Mouse (Mus musculus): ENCODE data around the gene Prrx1.

Gene Prrx1

DNA sequence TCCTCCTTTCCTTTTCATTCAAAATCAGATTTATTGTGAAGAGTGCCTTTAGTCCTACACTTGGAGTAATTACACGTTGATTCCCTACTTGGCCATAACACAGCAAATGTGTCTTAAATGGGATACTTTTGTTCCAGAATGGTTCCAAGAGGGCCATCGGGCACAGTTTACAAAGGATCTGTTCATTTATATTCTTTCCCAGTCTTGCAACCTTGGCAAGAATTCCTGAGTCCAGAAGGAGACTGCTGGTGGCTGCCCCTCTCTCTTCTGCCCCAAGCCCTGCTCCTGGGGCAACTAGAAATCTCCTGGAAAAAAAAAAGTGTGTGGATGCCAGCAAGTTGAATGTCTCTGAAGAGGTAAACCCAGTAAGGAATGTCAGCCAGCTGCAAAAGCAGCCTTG, 56.2 kb downstream of the Prrx1 start:
- DNase-seq (ENCODE audit: low spot score): no peak

DNA sequence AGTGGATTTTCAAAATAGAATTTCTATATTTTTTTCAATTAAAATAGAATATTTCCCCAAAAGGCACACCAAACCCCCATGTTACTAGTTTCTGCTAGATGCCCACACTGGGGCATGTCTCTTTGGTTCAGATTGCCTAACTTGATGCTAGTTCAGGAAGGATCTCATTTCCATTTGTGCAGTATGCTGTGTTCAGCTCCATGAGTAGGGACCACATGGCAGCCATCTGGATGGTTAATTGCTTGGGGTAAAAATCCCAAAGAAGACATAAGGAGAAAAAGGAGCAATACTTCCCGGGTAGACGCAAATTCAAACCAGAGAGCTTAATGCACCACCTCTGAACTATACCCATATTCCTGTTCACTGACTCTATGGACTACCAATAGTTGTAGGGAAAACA, 57.6 kb downstream of the Prrx1 start:
- no peak for DNase-seq (ENCODE audit: low spot score)

DNA sequence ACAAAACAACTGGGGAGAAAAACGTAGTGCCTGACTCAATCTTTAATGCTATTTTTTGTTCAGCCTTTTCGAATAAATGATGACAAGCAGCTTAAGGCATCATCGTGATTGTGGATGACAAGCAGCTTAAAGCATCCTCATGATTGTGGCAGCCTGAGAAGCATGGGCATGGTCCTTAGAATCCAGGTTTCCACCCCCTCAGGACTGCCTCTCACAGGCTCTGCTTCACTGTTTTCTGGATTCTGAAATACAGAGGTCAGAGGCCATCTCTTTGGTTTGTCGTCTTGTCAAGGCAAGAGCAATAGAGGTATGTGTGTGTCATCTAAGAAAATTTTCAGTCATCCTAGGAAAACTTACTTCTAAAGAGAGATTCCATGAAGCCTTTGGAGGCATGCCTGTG, 60.7 kb downstream of the Prrx1 start:
- no peak for DNase-seq (ENCODE audit: low spot score)

DNA sequence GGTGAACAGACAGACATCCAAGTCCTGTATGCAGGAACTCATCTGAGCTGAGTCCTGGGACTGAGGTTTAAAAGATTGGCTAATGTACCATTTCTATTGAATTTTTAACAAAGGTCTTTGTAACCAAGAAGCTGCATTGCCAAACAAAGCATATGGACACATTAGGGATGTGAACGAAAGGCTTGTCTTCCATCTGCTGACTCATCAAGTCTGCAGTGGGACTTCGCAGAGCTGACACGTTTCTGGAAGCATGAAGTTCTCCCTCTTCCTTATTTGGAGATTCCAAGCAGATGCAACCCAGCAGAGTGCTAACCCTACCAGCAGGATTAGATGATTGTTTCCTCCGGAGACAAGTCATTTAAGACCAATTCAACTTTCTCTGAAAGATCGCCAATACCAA, 61.2 kb downstream of the Prrx1 start:
- no peak for DNase-seq (ENCODE audit: low spot score)

DNA sequence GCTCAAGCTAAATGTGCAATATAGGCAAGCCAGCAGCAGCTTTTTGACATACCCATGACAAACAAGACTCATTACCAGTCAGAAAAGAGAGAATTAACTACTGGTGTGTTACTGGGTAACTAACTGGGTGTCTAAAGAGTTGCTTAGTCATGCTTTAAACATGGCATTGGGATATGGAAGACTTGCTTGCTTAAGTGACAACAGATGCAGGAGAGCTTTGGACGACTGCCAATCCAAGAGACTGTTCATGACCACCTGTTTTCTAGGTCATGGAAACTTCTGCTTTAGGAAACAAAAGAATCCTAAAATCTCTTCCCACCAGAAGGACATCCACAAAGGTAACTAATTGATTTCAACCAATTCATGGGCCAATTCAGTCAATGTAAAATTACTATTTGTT, 61.7 kb downstream of the Prrx1 start:
- DNase-seq (ENCODE audit: low spot score): no peak

DNA sequence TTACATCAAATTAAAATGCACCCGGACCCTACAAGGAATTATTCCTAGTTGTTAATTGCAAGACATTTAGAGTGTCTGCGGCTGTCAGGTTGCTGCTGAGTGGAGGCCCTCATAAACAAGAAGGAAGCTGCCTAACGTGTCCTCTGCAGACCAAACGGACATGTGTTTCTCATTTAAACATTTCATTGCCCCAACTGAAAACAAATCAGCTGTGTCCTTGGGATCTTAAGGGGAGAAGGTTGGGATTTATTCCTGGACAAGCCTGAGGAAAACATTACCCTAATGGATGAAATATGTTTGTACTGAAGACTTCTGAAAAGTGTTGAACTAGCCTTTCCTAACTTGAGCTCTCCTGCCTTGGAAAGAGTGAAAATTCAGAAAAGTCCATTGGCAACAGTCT, 74.6 kb downstream of the Prrx1 start:
- no peak for DNase-seq (ENCODE audit: low spot score)

DNA sequence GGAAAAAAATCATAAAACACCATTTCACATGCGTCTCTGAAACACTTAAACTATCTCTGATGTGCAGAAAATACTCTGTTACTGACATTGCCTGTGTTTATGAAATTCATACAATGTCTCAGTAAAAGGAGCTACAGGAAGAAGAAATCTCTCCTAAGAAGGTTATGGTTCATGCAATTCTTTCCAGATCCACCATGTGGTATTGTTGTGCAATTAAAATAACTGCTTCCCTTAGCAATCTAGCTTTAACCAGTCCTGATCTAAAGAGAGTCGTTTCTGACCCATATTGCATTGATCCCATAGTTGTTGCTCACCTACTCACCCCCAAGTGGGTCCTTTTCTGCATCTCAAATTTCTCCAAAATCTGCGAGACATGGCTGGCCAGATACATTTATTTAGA, 82.3 kb downstream of the Prrx1 start:
- DNase-seq (ENCODE audit: low spot score): no peak

DNA sequence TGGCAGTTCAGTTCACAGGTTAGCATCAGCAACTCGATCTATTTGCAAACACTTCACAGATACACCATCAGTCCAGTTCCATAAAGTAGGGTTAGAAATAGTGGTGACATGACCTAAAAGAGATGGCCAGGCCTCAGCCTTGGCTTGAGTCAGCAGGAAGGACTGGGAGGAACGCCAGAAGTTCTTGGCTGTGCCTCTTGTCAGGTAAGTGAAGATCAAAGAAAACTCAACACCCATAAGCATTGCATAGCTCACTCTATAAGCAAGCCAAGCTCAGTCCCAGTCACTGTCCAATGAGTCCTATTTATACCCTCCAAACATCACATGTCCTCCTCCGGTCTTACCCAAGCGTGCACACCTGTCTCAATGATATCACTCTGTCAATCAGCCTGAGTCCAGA, 87.2 kb downstream of the Prrx1 start:
- no peak for DNase-seq (ENCODE audit: low spot score)

DNA sequence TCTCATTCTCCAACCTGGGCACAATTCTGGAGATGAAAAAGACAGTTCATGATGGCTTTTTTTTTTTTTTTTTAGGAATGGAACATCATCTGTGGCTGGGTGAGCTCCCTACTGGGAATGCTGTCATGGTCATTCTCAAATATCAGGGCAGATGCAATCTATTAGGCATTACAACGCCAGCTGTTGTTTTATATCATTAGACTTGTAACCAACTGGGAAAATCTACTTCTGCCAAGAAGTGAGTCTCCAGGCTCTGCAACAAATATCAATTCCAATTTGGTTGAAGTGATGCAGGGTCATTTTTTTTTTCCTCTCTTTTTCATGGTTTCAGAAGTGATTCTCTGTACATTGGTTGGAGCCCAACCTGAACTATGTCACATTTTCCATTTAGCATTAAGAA, 91.7 kb downstream of the Prrx1 start:
- no peak for DNase-seq (ENCODE audit: low spot score)

DNA sequence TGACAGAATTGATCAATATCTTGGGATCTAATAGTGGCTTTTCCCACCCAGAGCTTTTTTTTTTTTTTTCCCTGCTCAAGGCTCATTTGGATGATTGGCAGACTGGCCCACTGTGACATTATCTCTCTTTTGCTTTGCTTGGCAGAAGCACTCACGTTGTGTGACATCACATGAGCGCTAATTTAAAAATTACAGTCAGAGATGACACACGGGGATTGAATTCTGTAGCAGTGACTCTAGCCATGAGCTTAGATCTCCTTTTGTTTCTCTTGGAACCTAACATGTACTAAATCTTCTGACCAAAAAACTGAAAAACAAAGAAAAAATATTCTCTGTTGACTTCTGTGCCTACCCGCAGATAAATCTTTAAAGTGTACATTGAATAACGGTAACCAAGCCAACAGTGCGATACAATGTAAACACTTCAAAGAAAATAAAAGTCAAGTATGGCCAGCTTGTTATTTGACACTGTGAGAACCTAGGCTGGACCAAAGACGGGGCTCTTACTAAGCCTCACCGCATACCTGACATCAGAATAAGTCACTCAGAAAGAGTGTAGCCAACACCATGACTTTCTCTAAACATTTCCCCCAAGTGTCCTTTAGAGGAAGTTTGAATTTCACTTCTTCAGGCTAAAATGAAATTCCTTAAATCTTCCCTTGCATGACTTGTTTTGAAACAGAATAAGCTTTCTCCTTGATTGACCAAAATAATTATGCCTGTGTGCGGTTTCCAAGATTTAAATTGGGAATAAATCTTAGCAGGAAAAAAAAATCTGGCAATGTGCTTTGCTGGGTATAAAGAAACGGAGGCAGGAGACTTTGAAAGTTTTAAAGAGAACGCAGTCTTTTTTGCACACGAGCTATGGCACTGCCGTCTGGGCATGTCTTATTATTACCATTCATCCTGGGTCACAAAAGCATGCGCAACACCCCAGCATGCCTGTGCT, 104.3 kb downstream of the Prrx1 start:
- no peak for DNase-seq (ENCODE audit: low spot score)

DNA sequence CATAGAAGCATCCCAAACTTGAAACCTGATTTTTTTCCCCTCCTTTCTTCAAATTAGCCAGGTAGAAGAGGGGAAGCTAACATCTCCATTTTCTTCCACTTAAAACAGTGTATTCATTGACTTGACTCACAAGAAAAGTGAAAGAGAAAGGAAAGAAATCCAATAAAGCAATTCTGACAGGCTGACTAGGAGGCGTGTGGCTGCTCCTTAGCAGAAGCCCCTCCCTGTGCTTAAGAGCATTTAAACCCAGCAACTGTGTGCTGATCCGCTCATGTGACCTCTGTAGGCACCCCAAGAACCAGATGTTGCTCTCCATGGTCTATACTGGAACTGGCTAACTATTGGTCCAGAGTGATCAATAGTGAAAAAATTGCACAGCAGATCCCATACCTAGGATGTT, 114.7 kb downstream of the Prrx1 start:
- no peak for DNase-seq (ENCODE audit: low spot score)

DNA sequence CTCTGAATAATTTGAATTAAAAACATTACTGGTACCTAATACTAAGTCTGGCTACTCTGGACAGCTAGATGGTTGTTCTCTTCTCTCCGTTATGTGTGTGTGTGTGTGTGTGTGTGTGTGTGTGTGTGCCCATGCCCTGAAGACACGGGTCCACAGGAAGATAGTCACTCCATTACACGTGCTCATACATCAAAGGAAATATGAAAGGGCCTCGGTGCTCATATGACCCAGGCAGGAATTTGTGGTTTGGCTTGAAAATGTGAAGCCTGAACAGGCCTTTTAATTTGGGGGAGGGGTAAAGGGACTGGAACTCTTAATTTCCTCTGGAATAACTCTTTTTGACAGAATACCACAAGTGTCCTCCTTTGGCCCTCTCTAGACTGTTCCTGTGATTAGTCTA, 115.5 kb downstream of the Prrx1 start:
- no peak for DNase-seq (ENCODE audit: low spot score)

All from yolk sac, embryonic 10.5 days (tissue).